ENCODE assay signal across 8 mouse cellular contexts in the genomic region with DNA sequence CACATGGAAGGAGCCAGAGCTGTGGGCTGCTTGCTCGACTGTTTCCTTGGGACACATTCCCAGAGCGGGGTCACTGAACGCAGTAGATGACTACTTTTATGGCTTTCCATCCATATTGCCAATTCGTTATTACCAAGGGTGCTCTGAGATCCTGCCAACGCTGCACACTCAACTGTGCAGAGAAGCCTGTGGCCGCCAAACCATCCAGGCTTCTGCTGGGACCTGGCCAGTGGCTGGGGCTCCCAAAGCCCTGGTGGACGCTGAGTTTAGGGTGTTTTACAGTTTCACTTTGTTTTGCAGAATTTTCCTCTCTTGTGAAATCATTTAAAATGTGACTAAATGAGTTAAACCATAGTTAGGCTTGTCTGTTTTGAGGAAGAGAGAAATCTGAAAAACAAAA. TPM values are rescaled to one million over a fixed set of nuclear protein-coding genes. Genes with fewer than 3 reads are reported as not detected.
DNase-seq lines count a peak whose midpoint lies in the region; ATAC-seq and TF ChIP-seq lines count a peak whose summit lies in the region.

No protein-coding gene starts in this region.

- 28% methylated on average over 7 of the region's 7 CpGs for WGBS in heart, embryonic 10.5 days
- 18% methylated on average over 7 of the region's 7 CpGs for WGBS in kidney, embryonic 14.5 days
- 21% methylated on average over 7 of the region's 7 CpGs for WGBS in cerebellum, adult 2 months

- no peak for ATAC-seq in kidney, embryonic 14.5 days (ENCODE audit: low FRiP score, low TSS enrichment)
- 0 out of 2 replicates have a peak, but pooled peaks have one; percentile 34 for ATAC-seq in megakaryocyte, adult 5-6 weeks (ENCODE audit: poor library complexity, severe bottlenecking)

- H3K4me3 ChIP-seq in heart, embryonic 10.5 days = peak overlapping the region; percentile 59
- H3K4me3 ChIP-seq in kidney, embryonic 14.5 days (ENCODE audit: low read length) = peak overlapping the region; percentile 34; the same call in 1 of the 2 replicates
- H3K4me3 ChIP-seq in cerebellum, adult 2 months (replicated peaks; ENCODE audit: insufficient read depth, low read depth, low read length) = no peak overlapping the region

- no peaks in the 10 kb centered on the region for H3K9me3 ChIP-seq in heart, embryonic 10.5 days
- no peaks in the 10 kb centered on the region for H3K9me3 ChIP-seq in kidney, embryonic 14.5 days (ENCODE audit: control insufficient read depth, low read length)

- H3K27me3 ChIP-seq in heart, embryonic 10.5 days (ENCODE audit: insufficient read depth, poor library complexity, severe bottlenecking) = no peaks in the 10 kb centered on the region
- no peaks in the 10 kb centered on the region for H3K27me3 ChIP-seq in kidney, embryonic 14.5 days (ENCODE audit: control insufficient read depth, insufficient read depth, low read length)
- no peaks in the 10 kb centered on the region; the same call in 1 of the 2 replicates for H3K27me3 ChIP-seq in cerebellum, adult 2 months (ENCODE audit: control insufficient read depth, insufficient read depth, low read length)

- H3K4me2 ChIP-seq in kidney, embryonic 14.5 days (replicated peaks; ENCODE audit: low read depth, low read length) = peak overlapping the region; percentile 85

- no peak for TF ChIP-seq CTCF in cerebellum, adult 2 months (IDR thresholded peaks at IDR 0.05; ENCODE audit: borderline replicate concordance, insufficient read depth, low read depth, low read length)

- no peak for TF ChIP-seq POLR2A in cerebellum, adult 2 months (IDR thresholded peaks at IDR 0.05; ENCODE audit: borderline replicate concordance, insufficient read depth, low read length)

- H3K4me1 ChIP-seq in heart, embryonic 10.5 days = peaks cover 70% of the 10 kb centered on the region
- H3K4me1 ChIP-seq in kidney, embryonic 14.5 days (ENCODE audit: control insufficient read depth, insufficient read depth, low read length) = peaks cover 27% of the 10 kb centered on the region
- 0 out of 2 replicates have a peak, but pooled peaks cover 2% of the 10 kb centered on the region for H3K4me1 ChIP-seq in cerebellum, adult 2 months (ENCODE audit: control insufficient read depth, insufficient read depth, low read length)

- peak overlapping the region; percentile 95 for H3K27ac ChIP-seq in heart, embryonic 10.5 days
- 0 out of 2 replicates have a peak overlapping the region, but pooled peaks have one; percentile 42 for H3K27ac ChIP-seq in kidney, embryonic 14.5 days (ENCODE audit: low read depth, low read length)
- no peak overlapping the region for H3K27ac ChIP-seq in cerebellum, adult 2 months (ENCODE audit: insufficient read depth, low read length)

- H3K36me3 ChIP-seq in heart, embryonic 10.5 days = no peaks in the 10 kb centered on the region
- H3K36me3 ChIP-seq in kidney, embryonic 14.5 days (ENCODE audit: control insufficient read depth, insufficient read depth, low read length) = no peaks in the 10 kb centered on the region

- peak overlapping the region; percentile 71; the same call in 1 of the 2 replicates for H3K9ac ChIP-seq in kidney, embryonic 14.5 days (ENCODE audit: low read depth, low read length)

- DNase-seq in urinary bladder, postnatal 14 days (ENCODE audit: low spot score) = peak; percentile 58
- DNase-seq in urinary bladder, postnatal 10 days (ENCODE audit: low spot score) = no peak
- DNase-seq in heart, embryonic 10.5 days (ENCODE audit: low spot score) = no peak
- no peak for DNase-seq in left cerebral cortex, adult 8-10 months (ENCODE audit: low spot score in 2 of 2)
- no peak for DNase-seq in cerebellum, adult 2 months
- no peak for DNase-seq in cerebellum, postnatal 14 days

RNA-seq across cellular contexts. Expression of a gene that starts 32.7 kb away (rescaled TPM):
- polyA plus RNA-seq in heart, embryonic 10.5 days (2016; fragmentation: Nextera tagmentation; extraction: Ambion mirVana) = not detected in 2 replicates
- polyA plus RNA-seq in kidney, embryonic 14.5 days (2014; fragmentation: Nextera tagmentation; extraction: Ambion mirVana) = 0.16 and 0.19 TPM in 2 replicates
- not detected in 2 replicates for total RNA-seq in megakaryocyte, adult 5-6 weeks (2015)
- total RNA-seq in megakaryocyte, adult 5-6 weeks (2017) = not detected in 2 replicates
- total RNA-seq in left cerebral cortex, adult 8-10 months (2022) = under 1 TPM in 1 of 4 experiments, not detected in 3; 0.27 TPM
- 0.14 and 0.38 TPM in 2 replicates for polyA plus RNA-seq in cerebellum, adult 2 months (2012; rRNA removed)
